Mouse (Mus musculus) thymus, adult 2 months (tissue): ENCODE results near the gene Bahcc1. TPM values are rescaled to one million over a fixed set of nuclear protein-coding genes. Genes with fewer than 3 reads are reported as not detected.

Source experiments
- DNase-seq: peaks from one replicate; pipeline ENCODE4 v3.0.0; 2021
- H3K27ac ChIP-seq: fragments of 200-500 bp; 2 replicates; pipeline ENCODE4 v1.5.1; 2012; ENCODE audit warnings: low read length, control low read depth; ENCODE audit not compliant: control insufficient read depth, insufficient read depth
- H3K27me3 ChIP-seq: fragments of 200-500 bp; 2 replicates; pipeline ENCODE4 v1.6.1; 2012; ENCODE audit warnings: mild to moderate bottlenecking, low read length, moderate library complexity, mixed read lengths; ENCODE audit not compliant: control insufficient read depth, insufficient read depth
- H3K36me3 ChIP-seq: fragments of 200-500 bp; 2 replicates; pipeline ENCODE4 v1.6.1; 2012; ENCODE audit warnings: mild to moderate bottlenecking, low read length, moderate library complexity; ENCODE audit not compliant: control insufficient read depth, insufficient read depth
- H3K4me1 ChIP-seq: fragments of 200-500 bp; replicated peaks from 2 replicates; pipeline ENCODE4 v1.6.1; 2012; ENCODE audit warnings: low read length; ENCODE audit not compliant: control insufficient read depth, insufficient read depth
- H3K4me3 ChIP-seq: fragments of 200-500 bp; 2 replicates; pipeline ENCODE4 v1.5.1; 2012; ENCODE audit warnings: mild to moderate bottlenecking, low read length, control low read depth, moderate library complexity; ENCODE audit not compliant: control insufficient read depth, insufficient read depth
- CTCF ChIP-seq: fragments of 200-500 bp; IDR thresholded peaks from 2 replicates; pipeline ENCODE4 v1.5.1; 2012; ENCODE audit warnings: mild to moderate bottlenecking, control low read depth, low read length, moderate library complexity, borderline replicate concordance; ENCODE audit not compliant: control insufficient read depth, poor library complexity, insufficient read depth; ENCODE audit errors: extremely low read depth
- POLR2A ChIP-seq: fragments of 200-500 bp; IDR thresholded peaks from 2 replicates; pipeline ENCODE4 v1.6.1; 2012; ENCODE audit warnings: mild to moderate bottlenecking, low read length, control low read depth, moderate library complexity; ENCODE audit not compliant: control insufficient read depth, poor library complexity, insufficient read depth; ENCODE audit errors: extremely low read depth
- WGBS: fragments of 180-500 bp; shearing (Covaris S2); methylation state at CpG from one replicate; pipeline ENCODE4 v1.1.7; 2018; 5-methylcytosine and 5-hydroxymethylcytosine counted together
- polyA plus RNA-seq: library from polyadenylated mRNA; depleted of rRNA; stranded (reverse); fragments of >200 nt; gene quantifications from 2 replicates; pipeline ENCODE4 v1.2.3, GENCODE M21; 2012; rRNA removed

Bahcc1 gene
- polyA plus RNA-seq, 1 experiment: 11.0 TPM

DNA sequence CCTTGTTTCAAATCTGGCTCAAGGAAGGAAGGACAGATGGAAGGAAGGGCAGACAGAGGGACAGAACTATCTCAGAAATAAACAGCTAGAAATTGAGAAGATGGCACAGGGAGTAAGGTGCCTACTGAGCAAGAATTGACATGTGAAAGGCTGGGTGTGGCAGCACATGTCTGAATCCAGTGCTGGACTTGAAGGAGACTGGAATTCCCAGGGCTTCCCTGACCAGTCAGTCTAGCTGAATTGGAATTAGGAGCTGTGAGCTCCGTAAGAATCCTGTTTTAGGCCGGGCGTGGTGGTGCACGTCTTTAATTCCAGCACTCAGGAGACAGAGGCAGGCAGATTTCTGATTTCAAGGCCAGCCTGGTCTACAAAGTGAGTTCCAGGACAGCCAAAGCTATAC, 108.9 kb downstream of the Bahcc1 start:
- Histone ChIP-seq H3K36me3 (peaks cover 12% of the 10 kb centered on the region), H3K4me1 (peaks cover 6% of the 10 kb centered on the region), H3K4me3 (no peak overlapping the region), H3K27ac (no peak overlapping the region), H3K27me3 (no peaks in the 10 kb centered on the region)
- DNase-seq: no peak
- 99% methylated on average over 4 of the region's 4 CpGs for WGBS
- no peak for TF ChIP-seq CTCF
- TF ChIP-seq POLR2A: no peak

Other genes starting within 250 kb of the Bahcc1 start
- gene Aatk, start 185.8 kb upstream of the Bahcc1 start, polyA plus RNA-seq: 4.4 and 4.7 TPM in 2 replicates
- 10.8 and 12.4 TPM in 2 replicates for gene Cep131, start 146.1 kb upstream of the Bahcc1 start, polyA plus RNA-seq
- 95.3 and 103 TPM in 2 replicates for gene Tepsin, start 134.2 kb upstream of the Bahcc1 start, polyA plus RNA-seq
- gene Ndufaf8, start 134.0 kb upstream of the Bahcc1 start, polyA plus RNA-seq: 33.0 and 47.7 TPM in 2 replicates
- gene Slc38a10, start 81.6 kb upstream of the Bahcc1 start, polyA plus RNA-seq: 165 and 167 TPM in 2 replicates
- gene Actg1, start 115.6 kb downstream of the Bahcc1 start, polyA plus RNA-seq: 1,233 and 1,455 TPM in 2 replicates
- gene Fscn2, start 128.6 kb downstream of the Bahcc1 start, polyA plus RNA-seq: 0.19 and 0.37 TPM in 2 replicates
- 59.7 and 64.4 TPM in 2 replicates for gene Faap100, start 145.8 kb downstream of the Bahcc1 start, polyA plus RNA-seq
- gene Nploc4, start 204.8 kb downstream of the Bahcc1 start, polyA plus RNA-seq: 71.4 and 86.4 TPM in 2 replicates
- 16.8 and 24.0 TPM in 2 replicates for gene Tspan10, start 209.7 kb downstream of the Bahcc1 start, polyA plus RNA-seq
- 0.55 and 0.64 TPM in 2 replicates for gene Pde6g, start 220.6 kb downstream of the Bahcc1 start, polyA plus RNA-seq
- 15.5 and 17.3 TPM in 2 replicates for gene Oxld1, start 225.1 kb downstream of the Bahcc1 start, polyA plus RNA-seq
- 25.6 and 30.1 TPM in 2 replicates for gene Ccdc137, start 225.2 kb downstream of the Bahcc1 start, polyA plus RNA-seq
- gene Arl16, start 234.7 kb downstream of the Bahcc1 start, polyA plus RNA-seq: 25.9 and 28.4 TPM in 2 replicates